ENCODE assay signal across 14 mouse cellular contexts in the genomic region with DNA sequence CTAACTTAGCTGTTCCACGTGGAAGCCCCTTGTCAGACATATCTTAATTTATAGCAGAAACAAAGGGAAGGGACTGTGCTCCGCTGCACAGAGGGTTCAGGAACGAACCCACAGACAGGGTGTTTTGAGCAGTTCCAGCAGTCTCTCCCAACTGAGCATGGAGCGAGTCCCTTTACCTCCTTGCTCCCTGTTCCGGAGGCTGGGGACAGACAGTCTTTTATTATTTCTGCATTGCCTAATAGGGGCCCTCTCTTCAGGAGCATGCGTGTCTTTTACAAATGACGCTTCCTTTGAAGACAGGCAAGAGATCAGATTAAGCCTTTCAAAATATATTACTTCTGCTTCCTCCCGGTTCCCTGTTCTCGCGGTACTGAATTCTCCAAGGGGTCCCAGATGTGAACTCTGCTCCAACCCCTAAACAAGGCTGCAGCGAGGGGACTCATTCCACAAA.
A peak's percentile ranks its signal among the peaks of the same experiment; 100 is the strongest.
DNase-seq lines count a peak whose midpoint lies in the region; ATAC-seq and TF ChIP-seq lines count a peak whose summit lies in the region.
"Had no signal": no experiment of that assay in that cellular context is flagged by ENCODE, and none has a peak within 500 bp of the region (broad histone marks: within the 10 kb centered on the region; RNA-seq: fewer than 3 reads in every experiment).

No protein-coding gene starts in this region.

- 32% methylated on average over 11 of the region's 11 CpGs for WGBS in hindbrain, embryonic 11.5 days
- 29% methylated on average over 11 of the region's 11 CpGs for WGBS in hindbrain, embryonic 13.5 days
- WGBS in embryonic facial prominence, embryonic 14.5 days = 27% methylated on average over 11 of the region's 11 CpGs
- WGBS in limb, embryonic 14.5 days = 25% methylated on average over 11 of the region's 11 CpGs

- no peaks in the 10 kb centered on the region for H3K36me3 ChIP-seq in hindbrain, embryonic 11.5 days (ENCODE audit: control insufficient read depth, insufficient read depth, low read length)
- no peaks in the 10 kb centered on the region for H3K36me3 ChIP-seq in hindbrain, embryonic 13.5 days
- H3K36me3 ChIP-seq in embryonic facial prominence, embryonic 14.5 days (ENCODE audit: control insufficient read depth, insufficient read depth, low read length) = no peaks in the 10 kb centered on the region
- no peaks in the 10 kb centered on the region for H3K36me3 ChIP-seq in limb, embryonic 14.5 days (ENCODE audit: control insufficient read depth, insufficient read depth, low read length)
- H3K36me3 ChIP-seq: liver, embryonic 13.5 days had no signal

- peak; percentile 45; the same call in 1 of the 2 replicates for ATAC-seq in hindbrain, embryonic 11.5 days (ENCODE audit: low FRiP score)
- ATAC-seq in hindbrain, embryonic 13.5 days (ENCODE audit: low FRiP score) = no peak
- ATAC-seq in embryonic facial prominence, embryonic 14.5 days (ENCODE audit: low read depth) = no peak
- ATAC-seq in limb, embryonic 14.5 days (ENCODE audit: low FRiP score, low read depth) = no peak

- no peaks in the 10 kb centered on the region for H3K9me3 ChIP-seq in hindbrain, embryonic 11.5 days (ENCODE audit: control insufficient read depth, low read length)
- H3K9me3 ChIP-seq in hindbrain, embryonic 13.5 days = no peaks in the 10 kb centered on the region
- H3K9me3 ChIP-seq in embryonic facial prominence, embryonic 14.5 days (ENCODE audit: control insufficient read depth, low read length) = no peaks in the 10 kb centered on the region
- H3K9me3 ChIP-seq in limb, embryonic 14.5 days (ENCODE audit: control insufficient read depth, low read length) = no peaks in the 10 kb centered on the region
- H3K9me3 ChIP-seq: liver, embryonic 13.5 days had no signal

- H3K9ac ChIP-seq in hindbrain, embryonic 11.5 days (ENCODE audit: low read depth, low read length) = no peak overlapping the region
- H3K9ac ChIP-seq in hindbrain, embryonic 13.5 days = no peak overlapping the region; the same call in 1 of the 2 replicates
- no peak overlapping the region for H3K9ac ChIP-seq in embryonic facial prominence, embryonic 14.5 days (ENCODE audit: low read depth, low read length)
- no peak overlapping the region for H3K9ac ChIP-seq in limb, embryonic 14.5 days (ENCODE audit: low read depth, low read length, severe bottlenecking)
- H3K9ac ChIP-seq: liver, embryonic 13.5 days had no signal

- no peaks in the 10 kb centered on the region for H3K27me3 ChIP-seq in hindbrain, embryonic 11.5 days (ENCODE audit: control insufficient read depth, insufficient read depth, low read length)
- no peaks in the 10 kb centered on the region for H3K27me3 ChIP-seq in hindbrain, embryonic 13.5 days
- no peaks in the 10 kb centered on the region for H3K27me3 ChIP-seq in embryonic facial prominence, embryonic 14.5 days (replicated peaks; ENCODE audit: control insufficient read depth, insufficient read depth, low read length)
- H3K27me3 ChIP-seq in limb, embryonic 14.5 days (ENCODE audit: control insufficient read depth, insufficient read depth, low read length) = no peaks in the 10 kb centered on the region
- H3K27me3 ChIP-seq: liver, embryonic 13.5 days had no signal

- no peak overlapping the region for H3K27ac ChIP-seq in hindbrain, embryonic 11.5 days (ENCODE audit: low read depth, low read length)
- no peak overlapping the region for H3K27ac ChIP-seq in hindbrain, embryonic 13.5 days
- H3K27ac ChIP-seq in embryonic facial prominence, embryonic 14.5 days (replicated peaks; ENCODE audit: low read depth, low read length) = no peak overlapping the region
- H3K27ac ChIP-seq in limb, embryonic 14.5 days (replicated peaks; ENCODE audit: low read depth, low read length) = no peak overlapping the region
- H3K27ac ChIP-seq: liver, embryonic 13.5 days had no signal

- H3K4me1 ChIP-seq in hindbrain, embryonic 11.5 days (replicated peaks; ENCODE audit: control insufficient read depth, insufficient read depth, low read length) = no peaks in the 10 kb centered on the region
- peaks cover 10% of the 10 kb centered on the region for H3K4me1 ChIP-seq in hindbrain, embryonic 13.5 days (replicated peaks)
- H3K4me1 ChIP-seq in embryonic facial prominence, embryonic 14.5 days (ENCODE audit: control insufficient read depth, insufficient read depth, low read length) = 0 out of 2 replicates have a peak, but pooled peaks cover 6% of the 10 kb centered on the region
- peaks cover 18% of the 10 kb centered on the region for H3K4me1 ChIP-seq in limb, embryonic 14.5 days (ENCODE audit: control insufficient read depth, insufficient read depth, low read length)

- no peak overlapping the region for H3K4me2 ChIP-seq in hindbrain, embryonic 11.5 days (replicated peaks; ENCODE audit: low read depth, low read length)
- H3K4me2 ChIP-seq in hindbrain, embryonic 13.5 days = no peak overlapping the region
- H3K4me2 ChIP-seq in embryonic facial prominence, embryonic 14.5 days (ENCODE audit: low read depth, low read length) = peak overlapping the region; percentile 16; the same call in 1 of the 2 replicates
- peak overlapping the region; percentile 22; the same call in 1 of the 2 replicates for H3K4me2 ChIP-seq in limb, embryonic 14.5 days (replicated peaks; ENCODE audit: low read depth, low read length, severe bottlenecking)
- H3K4me2 ChIP-seq: liver, embryonic 13.5 days had no signal

- peak; percentile 21 for DNase-seq in hindbrain, embryonic 11.5 days (ENCODE audit: low spot score)
- peak; percentile 15 for DNase-seq in brain, embryonic 14.5 days (ENCODE audit: low read depth)
- DNase-seq in embryonic facial prominence, embryonic 14.5 days (ENCODE audit: low spot score) = no peak
- DNase-seq in limb, embryonic 14.5 days (ENCODE audit: low spot score) = no peak
- DNase-seq in spleen, postnatal 14 days (ENCODE audit: low spot score in 2 of 2) = no peak
- DNase-seq in liver = no peak
- no peak for DNase-seq in adrenal gland, postnatal 14 days
- DNase-seq: adrenal gland, adult 8-10 months; cerebellum, adult 11 months; gastrocnemius, postnatal 25 days; heart, postnatal 10 days; layer of hippocampus, adult 9-11 months; liver, embryonic 13.5 days had no signal

- no peak overlapping the region for H3K4me3 ChIP-seq in hindbrain, embryonic 11.5 days (ENCODE audit: low read depth, low read length)
- no peak overlapping the region for H3K4me3 ChIP-seq in hindbrain, embryonic 13.5 days
- H3K4me3 ChIP-seq in embryonic facial prominence, embryonic 14.5 days (ENCODE audit: low read depth, low read length) = no peak overlapping the region
- H3K4me3 ChIP-seq in limb, embryonic 14.5 days (replicated peaks; ENCODE audit: low read length) = no peak overlapping the region
- H3K4me3 ChIP-seq: liver, embryonic 13.5 days had no signal

- TF ChIP-seq POLR2A in brain, embryonic 14.5 days (IDR thresholded peaks at IDR 0.05; ENCODE audit: borderline replicate concordance, extremely low read depth, insufficient read depth, insufficient read length, poor library complexity, severe bottlenecking) = no peak
- TF ChIP-seq POLR2A in limb, embryonic 14.5 days (IDR thresholded peaks at IDR 0.05; ENCODE audit: borderline replicate concordance, extremely low read depth, insufficient read depth, insufficient read length) = no peak

- TF ChIP-seq CTCF in brain, embryonic 14.5 days (IDR thresholded peaks at IDR 0.05; ENCODE audit: borderline replicate concordance, extremely low read depth, insufficient read depth, insufficient read length) = no peak

Comparison
In these comparisons a context has a peak if more than half of its experiments do, and no peak if none do; other contexts are left out.
1. DNase-seq: peak in hindbrain, embryonic 11.5 days (single experiment) and brain, embryonic 14.5 days (single experiment); none in embryonic facial prominence, embryonic 14.5 days (single experiment), limb, embryonic 14.5 days (single experiment), spleen, postnatal 14 days (0 of 2), liver (single experiment) and adrenal gland, postnatal 14 days (single experiment).
2. H3K4me2 ChIP-seq: peak in embryonic facial prominence, embryonic 14.5 days (single experiment) and limb, embryonic 14.5 days (single experiment); none in hindbrain, embryonic 11.5 days (single experiment) and hindbrain, embryonic 13.5 days (single experiment).